Mouse (Mus musculus) CD8-positive naive resting alpha-beta T cell, adult 2 months (primary cell): ENCODE measurements around the gene Slc35e2.
A peak's percentile ranks its signal among the peaks of the same experiment; 100 is the strongest.
"Not testable (repeated sequence)": the region's sequence is repeated elsewhere in the genome, so short reads cannot be mapped to it uniquely, and the experiment has no call there.

Source experiments
- DNase-seq, 2 experiments: peaks; one replicate each; pipeline ENCODE4 v3.0.0; 2022; ENCODE audit warnings: low read depth in 2 of 2, low spot score in 2 of 2

The Slc35e2 gene

GRCm38 (mm10) chr4:155624338-155625291 is 23.4 kb downstream of the Slc35e2 start, which contains the start of gene Cdk11b:
Cdk11b (plus strand) TSS chr4:155624854.
- peak; percentile 94 for DNase-seq

- no peak for DNase-seq
Observed at GRCm38 (mm10) chr4:155630267-155630666, 29.1 kb downstream of the Slc35e2 start.

- no peak for DNase-seq
Observed at GRCm38 (mm10) chr4:155635766-155636499, 34.7 kb downstream of the Slc35e2 start.

GRCm38 (mm10) chr4:155643531-155643930 is 42.3 kb downstream of the Slc35e2 start:
- DNase-seq: no peak

GRCm38 (mm10) chr4:155645308-155645707 is 44.1 kb downstream of the Slc35e2 start, which contains the start of gene Gm10563:
Gm10563 (minus strand) TSS chr4:155645408.
- DNase-seq: not testable (repeated sequence)

GRCm38 (mm10) chr4:155645721-155646120 is 44.5 kb downstream of the Slc35e2 start:
- DNase-seq: no peak

GRCm38 (mm10) chr4:155649355-155649754 is 48.1 kb downstream of the Slc35e2 start:
- no peak for DNase-seq

- DNase-seq: no peak
Observed at GRCm38 (mm10) chr4:155651553-155652269, 50.5 kb downstream of the Slc35e2 start.

GRCm38 (mm10) chr4:155652283-155653085 is 51.3 kb downstream of the Slc35e2 start:
- DNase-seq: no peak

GRCm38 (mm10) chr4:155653086-155653450 is 51.9 kb downstream of the Slc35e2 start, which contains the start of gene Mmp23:
Mmp23 (minus strand) TSS chr4:155653384.
- DNase-seq: no peak

- DNase-seq: peak in 1 of 2 experiments; percentile 29
Observed at GRCm38 (mm10) chr4:155653451-155654182, 52.4 kb downstream of the Slc35e2 start.

GRCm38 (mm10) chr4:155654183-155654455 is 52.9 kb downstream of the Slc35e2 start:
- DNase-seq: no peak

- DNase-seq: peak; percentile 45 to 59
Observed at GRCm38 (mm10) chr4:155654456-155655298, 53.5 kb downstream of the Slc35e2 start.

GRCm38 (mm10) chr4:155656214-155656751 is 55.1 kb downstream of the Slc35e2 start:
- no peak for DNase-seq

GRCm38 (mm10) chr4:155658961-155659360 is 57.7 kb downstream of the Slc35e2 start:
- no peak for DNase-seq

GRCm38 (mm10) chr4:155660641-155661040 is 59.4 kb downstream of the Slc35e2 start:
- no peak for DNase-seq

- DNase-seq: no peak
Observed at GRCm38 (mm10) chr4:155666903-155667302, 65.7 kb downstream of the Slc35e2 start.

GRCm38 (mm10) chr4:155668689-155669597 is 67.7 kb downstream of the Slc35e2 start, which contains the start of gene Mib2:
Mib2 (minus strand) TSS chr4:155669198.
- DNase-seq: peak; percentile 94 to 97
